Mouse (Mus musculus) heart, embryonic 12.5 days (tissue): ENCODE results near the gene Tapbpl. TPM values are rescaled to one million over a fixed set of nuclear protein-coding genes. Genes with fewer than 3 reads are reported as not detected.

Source experiments
- ATAC-seq: fragments of 200-750 bp; cut with Nextera tagmentation; 2 replicates; pipeline ENCODE4 v1.8.0; 2017; ENCODE audit warnings: moderate TSS enrichment, moderate library complexity; ENCODE audit not compliant: insufficient number of reproducible peaks, low FRiP score
- H3K27ac ChIP-seq: fragments of 300-500 bp; sonication (generic); 2 replicates; pipeline ENCODE4 v1.5.1; 2016; ENCODE audit warnings: mild to moderate bottlenecking, moderate library complexity; ENCODE audit not compliant: poor library complexity, severe bottlenecking
- H3K27me3 ChIP-seq: fragments of 300-500 bp; sonication (generic); replicated peaks from 2 replicates; pipeline ENCODE4 v1.6.1; 2016; ENCODE audit warnings: mild to moderate bottlenecking, moderate library complexity
- H3K36me3 ChIP-seq: fragments of 300-500 bp; sonication (generic); 2 replicates; pipeline ENCODE4 v1.6.1; 2016; ENCODE audit warnings: mild to moderate bottlenecking, moderate library complexity
- H3K4me1 ChIP-seq: fragments of 300-500 bp; sonication (generic); replicated peaks from 2 replicates; pipeline ENCODE4 v1.6.1; 2016; ENCODE audit warnings: mild to moderate bottlenecking
- H3K4me2 ChIP-seq: fragments of 300-500 bp; sonication (generic); 2 replicates; pipeline ENCODE4 v1.6.1; 2016; ENCODE audit warnings: mild to moderate bottlenecking, moderate library complexity
- H3K4me3 ChIP-seq: fragments of 300-500 bp; sonication (generic); 2 replicates; pipeline ENCODE4 v1.5.1; 2016; ENCODE audit warnings: mild to moderate bottlenecking
- H3K9ac ChIP-seq: fragments of 300-500 bp; sonication (generic); 2 replicates; pipeline ENCODE4 v1.6.1; 2016; ENCODE audit warnings: mild to moderate bottlenecking, moderate library complexity
- H3K9me3 ChIP-seq: fragments of 300-500 bp; sonication (generic); replicated peaks from 2 replicates; pipeline ENCODE4 v1.6.1; 2016; ENCODE audit warnings: mild to moderate bottlenecking, moderate library complexity
- WGBS: fragments of 180-500 bp; shearing (Covaris S2); methylation state at CpG from one replicate; pipeline ENCODE4 v1.1.7; 2016; 5-methylcytosine and 5-hydroxymethylcytosine counted together
- polyA plus RNA-seq: library from polyadenylated mRNA; unstranded; fragments of >200 nt; fragmentation: Nextera tagmentation; extraction: Ambion mirVana; gene quantifications from 2 replicates; pipeline ENCODE4 v1.2.1, GENCODE M21; 2016

Gene Tapbpl
- polyA plus RNA-seq, 1 experiment from 2014 or later = 3.1 TPM

DNA sequence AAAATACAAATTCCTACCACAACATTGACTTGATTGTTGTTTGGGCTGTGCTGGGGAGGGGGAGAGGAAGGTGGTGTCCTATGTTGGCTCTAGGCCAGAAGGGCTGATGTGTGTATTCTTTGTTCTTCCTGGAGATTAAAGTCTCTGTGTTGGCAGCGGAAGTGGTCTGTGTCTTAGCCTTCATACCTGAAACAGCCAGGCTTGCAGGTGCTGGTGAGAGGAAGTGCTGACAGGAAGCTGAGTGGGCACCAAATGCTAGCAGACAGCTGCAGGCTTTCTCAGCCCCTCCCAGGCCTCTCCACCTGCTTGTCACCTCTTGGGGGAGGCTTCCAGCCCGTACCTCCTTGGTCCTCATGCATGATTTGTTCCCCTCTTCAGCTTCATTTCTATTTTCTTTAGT, 9.5 kb downstream of the Tapbpl start:
- Histone ChIP-seq H3K27me3 (no peaks in the 10 kb centered on the region), H3K9ac (no peak overlapping the region), H3K4me1 (peaks cover 6% of the 10 kb centered on the region; the same call in 1 of the 2 replicates), H3K36me3 (peaks cover 8% of the 10 kb centered on the region), H3K4me2 (no peak overlapping the region), H3K27ac (no peak overlapping the region), H3K9me3 (no peaks in the 10 kb centered on the region), H3K4me3 (no peak overlapping the region)
- no peak for ATAC-seq
- 47% methylated on average over 2 of the region's 2 CpGs for WGBS

DNA sequence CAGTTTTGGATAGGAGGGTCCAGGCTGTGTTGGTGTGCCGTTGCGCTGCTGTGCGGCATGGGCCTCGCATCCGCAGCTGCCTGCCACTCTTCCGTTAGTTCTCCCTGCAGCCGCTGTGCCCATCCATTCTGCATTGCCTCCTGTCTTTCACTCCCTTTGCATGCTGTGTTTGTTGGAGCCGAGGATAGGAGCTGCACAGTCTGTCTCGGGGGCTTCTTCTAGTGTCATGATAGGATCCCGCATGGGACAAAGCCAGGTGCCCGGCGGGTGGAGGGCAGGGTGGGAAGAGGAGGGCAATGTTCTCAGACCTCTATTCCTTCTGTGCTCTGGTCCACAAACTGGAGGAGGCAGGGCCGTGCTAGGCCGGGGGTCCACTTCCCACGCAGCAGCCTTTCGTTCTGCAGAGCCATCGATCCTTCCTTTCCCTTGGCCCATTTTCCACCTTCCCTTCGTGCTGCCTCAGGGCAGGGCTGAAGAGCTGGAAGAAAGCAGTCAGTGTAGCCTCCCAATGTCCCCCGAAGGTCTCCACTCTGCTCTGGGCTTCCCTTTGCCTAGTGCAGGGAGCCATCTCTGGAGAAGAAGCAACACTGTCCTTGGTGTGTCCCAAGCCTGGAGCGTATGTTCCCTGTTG, 10.4 kb downstream of the Tapbpl start:
- WGBS = 84% methylated on average over 20 of the region's 20 CpGs
- H3K36me3 ChIP-seq = peaks cover 8% of the 10 kb centered on the region
- H3K4me1 ChIP-seq = peaks cover 10% of the 10 kb centered on the region
- H3K27me3 ChIP-seq = no peaks in the 10 kb centered on the region
- no peak overlapping the region for H3K4me3 ChIP-seq
- no peak for ATAC-seq
- H3K9ac ChIP-seq = no peak overlapping the region
- no peak overlapping the region for H3K4me2 ChIP-seq
- no peaks in the 10 kb centered on the region for H3K9me3 ChIP-seq
- H3K27ac ChIP-seq = no peak overlapping the region

DNA sequence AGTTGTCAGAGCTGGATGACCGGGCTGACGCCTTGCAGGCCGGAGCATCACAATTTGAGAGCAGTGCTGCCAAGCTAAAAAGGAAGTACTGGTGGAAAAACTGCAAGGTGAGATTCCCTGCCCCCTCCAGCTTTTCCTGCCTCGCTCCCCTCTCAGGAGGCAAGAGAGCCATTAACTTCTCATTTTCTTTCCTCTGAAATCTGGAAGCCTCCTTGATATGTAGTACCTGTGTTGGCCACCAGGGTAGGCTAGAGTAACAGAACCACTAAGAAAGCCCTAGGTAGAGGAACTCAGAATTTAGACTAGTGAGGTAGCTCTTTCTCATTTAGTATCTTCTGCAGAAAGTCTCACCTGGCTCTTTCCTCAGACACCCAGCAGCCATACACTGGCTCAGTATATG, 12.7 kb downstream of the Tapbpl start:
- H3K9me3 ChIP-seq = no peaks in the 10 kb centered on the region
- H3K4me2 ChIP-seq = no peak overlapping the region
- WGBS = 73% methylated on average over 4 of the region's 4 CpGs

DNA sequence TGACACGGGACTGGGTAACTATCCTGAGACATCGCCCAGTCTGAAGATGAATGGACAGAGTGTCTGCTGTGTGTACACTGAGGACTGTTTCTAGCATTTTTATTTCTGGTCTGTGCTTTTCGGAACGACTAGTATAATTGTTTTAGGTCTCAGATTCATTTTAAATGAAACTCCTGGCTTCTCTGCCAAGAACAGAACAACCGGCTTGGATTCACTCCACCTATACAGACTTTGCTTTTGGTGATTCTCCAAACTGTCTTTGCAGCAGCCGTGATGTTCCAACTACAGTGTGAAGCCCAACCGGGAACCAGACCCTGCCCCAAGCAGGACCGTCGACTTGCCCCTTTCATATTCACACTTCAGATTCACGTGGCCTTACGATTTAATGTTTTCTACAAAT, 13.8 kb downstream of the Tapbpl start:
- no peak overlapping the region for H3K9ac ChIP-seq
- no peak overlapping the region for H3K27ac ChIP-seq
- no peak overlapping the region for H3K4me3 ChIP-seq
- H3K4me2 ChIP-seq = no peak overlapping the region
- H3K9me3 ChIP-seq = no peaks in the 10 kb centered on the region
- H3K36me3 ChIP-seq = peaks cover 8% of the 10 kb centered on the region
- H3K4me1 ChIP-seq = peaks cover 10% of the 10 kb centered on the region
- WGBS = 84% methylated on average over 11 of the region's 11 CpGs
- ATAC-seq = no peak
- peaks cover 12% of the 10 kb centered on the region for H3K27me3 ChIP-seq

More for the DNA sequence above, 12.7 kb downstream of the Tapbpl start:
- Histone ChIP-seq H3K9ac (no peak overlapping the region), H3K4me3 (no peak overlapping the region), H3K4me1 (peaks cover 10% of the 10 kb centered on the region), H3K36me3 (peaks cover 8% of the 10 kb centered on the region), H3K27ac (no peak overlapping the region), H3K27me3 (peaks cover 2% of the 10 kb centered on the region)
- ATAC-seq = no peak

DNA sequence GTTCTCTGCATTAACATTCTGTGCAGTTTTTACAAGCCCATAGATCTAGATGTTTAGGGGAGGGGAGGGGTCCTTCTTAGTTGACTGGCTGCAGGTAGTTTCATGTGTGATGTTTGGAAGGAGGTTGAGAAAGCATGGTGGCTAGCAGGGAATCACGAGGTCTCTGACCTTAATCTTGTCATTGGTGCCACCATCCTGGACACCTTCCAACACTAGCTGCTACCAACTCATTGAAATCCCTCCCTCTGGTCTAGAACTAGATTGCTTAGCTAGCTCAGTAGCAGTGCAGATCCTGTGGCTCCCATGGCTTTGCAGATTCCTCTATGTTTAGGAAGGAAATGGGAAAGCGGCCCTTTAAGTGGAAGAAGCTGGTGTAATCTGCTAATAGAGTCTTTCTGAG, 14.8 kb downstream of the Tapbpl start:
- H3K27me3 ChIP-seq = peaks cover 15% of the 10 kb centered on the region
- peaks cover 8% of the 10 kb centered on the region for H3K36me3 ChIP-seq
- no peak overlapping the region for H3K4me3 ChIP-seq
- 61% methylated on average over 2 of the region's 2 CpGs for WGBS
- H3K9ac ChIP-seq = no peak overlapping the region
- peaks cover 3% of the 10 kb centered on the region; the same call in 1 of the 2 replicates for H3K4me1 ChIP-seq
- H3K9me3 ChIP-seq = no peaks in the 10 kb centered on the region
- no peak overlapping the region for H3K4me2 ChIP-seq
- H3K27ac ChIP-seq = no peak overlapping the region
- ATAC-seq = no peak

DNA sequence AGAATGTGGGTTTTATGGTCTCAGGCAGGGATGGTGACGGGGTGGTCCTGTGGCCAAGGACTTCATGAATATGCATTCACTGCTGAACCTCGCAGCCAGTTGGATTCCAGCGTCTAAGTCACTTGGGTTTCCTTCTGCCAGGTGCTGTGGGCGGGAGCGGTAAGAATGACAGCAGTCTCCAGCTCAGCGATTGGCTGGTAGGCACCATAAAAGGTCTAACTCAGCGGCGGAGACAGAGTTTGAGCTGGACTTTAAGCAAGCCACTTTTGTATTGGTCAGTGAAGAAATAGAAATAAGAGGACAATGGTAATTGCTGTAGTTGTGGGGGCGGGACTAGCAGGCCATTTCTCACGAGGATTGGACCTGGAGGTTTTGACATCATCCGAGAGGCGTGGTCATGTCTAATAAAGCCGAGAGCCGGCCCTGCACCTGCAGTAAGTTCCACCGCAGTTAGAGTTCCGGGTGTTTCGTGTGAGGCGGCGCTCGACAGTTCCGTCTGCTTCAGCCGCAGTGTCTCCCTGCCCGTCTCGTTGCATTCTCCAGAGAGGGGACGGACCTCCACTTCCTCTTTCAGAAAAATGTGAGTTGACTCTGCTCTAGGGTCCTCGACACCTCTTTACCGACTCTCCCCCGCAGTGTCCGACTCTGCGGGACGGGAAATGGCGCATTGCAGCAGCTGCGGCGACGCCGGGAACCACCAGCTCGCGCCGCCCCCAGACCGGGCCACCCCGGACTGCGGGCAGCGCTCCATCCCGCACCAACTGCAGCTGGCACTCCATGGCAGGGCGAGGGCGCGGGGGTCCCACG, 16.3 kb downstream of the Tapbpl start, which contains the start of gene Vamp1:
TSS of gene Vamp1 (plus strand) at position 404 of the 807 bp plus-strand sequence.
- H3K9me3 ChIP-seq = no peaks in the 10 kb centered on the region
- H3K4me3 ChIP-seq = peak within 1 kb of the TSS; percentile 73
- peak within 1 kb of the TSS; percentile 63 for H3K27ac ChIP-seq
- under 1% methylated on average over 48 of the region's 48 CpGs for WGBS
- peaks cover 18% of the 10 kb centered on the region for H3K27me3 ChIP-seq
- peaks cover 3% of the 10 kb centered on the region; the same call in 1 of the 2 replicates for H3K4me1 ChIP-seq
- ATAC-seq = peak; percentile 96
- H3K36me3 ChIP-seq = peaks cover 8% of the 10 kb centered on the region
- peak within 1 kb of the TSS; percentile 90 for H3K4me2 ChIP-seq
- peak within 1 kb of the TSS; percentile 84 for H3K9ac ChIP-seq

DNA sequence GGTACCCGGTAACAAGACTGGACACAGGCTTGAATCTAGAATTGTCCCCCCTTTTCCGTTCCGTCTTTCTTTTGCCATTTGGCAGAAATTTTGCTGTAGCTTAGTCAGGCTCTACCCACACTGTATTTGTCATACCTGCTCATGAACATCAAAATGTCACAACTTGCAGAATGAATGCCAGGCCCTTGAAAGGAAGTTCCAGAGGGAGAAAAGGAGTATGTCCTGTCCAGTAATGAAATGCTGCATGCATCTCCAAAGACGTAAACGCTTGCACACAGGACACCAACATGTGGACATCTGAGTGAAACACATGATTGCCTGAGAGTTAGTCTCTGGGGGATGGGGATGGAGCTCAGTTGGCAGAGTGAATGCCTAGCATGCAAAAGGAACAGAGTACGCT, 17.9 kb downstream of the Tapbpl start:
- Histone ChIP-seq H3K9ac (no peak overlapping the region), H3K27me3 (peaks cover 18% of the 10 kb centered on the region), H3K4me1 (peaks cover 3% of the 10 kb centered on the region; the same call in 1 of the 2 replicates), H3K4me2 (no peak overlapping the region), H3K27ac (no peak overlapping the region), H3K4me3 (no peak overlapping the region), H3K36me3 (no peaks in the 10 kb centered on the region), H3K9me3 (no peaks in the 10 kb centered on the region)
- ATAC-seq = no peak
- 78% methylated on average over 6 of the region's 6 CpGs for WGBS

DNA sequence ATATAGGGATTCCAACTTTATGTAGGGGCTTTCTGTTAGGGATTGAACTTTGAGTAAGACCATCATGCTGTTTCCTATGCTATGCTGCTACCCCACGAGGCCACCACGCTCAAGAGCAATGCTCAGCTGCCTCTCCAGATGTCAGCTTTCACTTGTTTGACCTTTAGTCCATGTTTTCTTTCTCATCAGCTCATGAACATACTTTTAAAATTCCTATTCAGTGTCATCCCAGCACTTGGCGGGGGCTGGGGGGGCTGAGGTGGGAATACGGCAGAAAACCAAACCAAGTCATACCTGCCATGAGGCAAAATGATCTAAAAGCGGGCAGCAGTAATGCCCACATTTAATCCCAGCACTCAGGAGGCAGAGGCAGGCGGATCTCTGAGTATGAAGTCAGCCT, 18.5 kb downstream of the Tapbpl start:
- no peak overlapping the region for H3K4me3 ChIP-seq
- H3K9ac ChIP-seq = no peak overlapping the region
- no peak for ATAC-seq
- H3K4me1 ChIP-seq = peaks cover 3% of the 10 kb centered on the region; the same call in 1 of the 2 replicates
- peaks cover 18% of the 10 kb centered on the region for H3K27me3 ChIP-seq
- H3K9me3 ChIP-seq = no peaks in the 10 kb centered on the region
- no peak overlapping the region for H3K4me2 ChIP-seq
- 66% methylated on average over 6 of the region's 6 CpGs for WGBS
- H3K27ac ChIP-seq = no peak overlapping the region
- H3K36me3 ChIP-seq = no peaks in the 10 kb centered on the region

DNA sequence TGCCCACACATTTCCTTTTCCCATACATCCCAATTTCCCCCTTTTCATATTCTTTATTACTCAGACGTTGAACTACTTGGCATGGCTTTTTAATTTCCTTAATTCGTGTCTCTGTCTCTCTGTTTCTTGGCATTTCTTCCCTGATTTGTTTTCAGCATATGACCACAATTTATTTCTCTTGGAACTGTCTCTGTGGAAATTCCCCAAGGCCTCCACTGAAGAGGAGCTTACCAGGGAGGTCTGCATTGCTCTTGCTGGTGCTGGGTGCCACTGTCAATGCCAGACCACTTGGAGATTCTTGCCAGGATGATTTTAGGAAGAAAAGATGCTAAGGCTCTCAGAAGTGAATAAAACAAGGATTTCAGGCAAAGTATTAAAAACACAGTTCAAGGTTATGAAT, 19.0 kb downstream of the Tapbpl start:
- H3K4me2 ChIP-seq = no peak overlapping the region
- H3K27ac ChIP-seq = no peak overlapping the region
- WGBS = 48% methylated on average over 2 of the region's 2 CpGs
- H3K36me3 ChIP-seq = no peaks in the 10 kb centered on the region
- H3K4me1 ChIP-seq = peaks cover 3% of the 10 kb centered on the region; the same call in 1 of the 2 replicates
- no peak overlapping the region for H3K9ac ChIP-seq
- no peaks in the 10 kb centered on the region for H3K9me3 ChIP-seq
- H3K27me3 ChIP-seq = peaks cover 18% of the 10 kb centered on the region
- H3K4me3 ChIP-seq = no peak overlapping the region
- no peak for ATAC-seq

DNA sequence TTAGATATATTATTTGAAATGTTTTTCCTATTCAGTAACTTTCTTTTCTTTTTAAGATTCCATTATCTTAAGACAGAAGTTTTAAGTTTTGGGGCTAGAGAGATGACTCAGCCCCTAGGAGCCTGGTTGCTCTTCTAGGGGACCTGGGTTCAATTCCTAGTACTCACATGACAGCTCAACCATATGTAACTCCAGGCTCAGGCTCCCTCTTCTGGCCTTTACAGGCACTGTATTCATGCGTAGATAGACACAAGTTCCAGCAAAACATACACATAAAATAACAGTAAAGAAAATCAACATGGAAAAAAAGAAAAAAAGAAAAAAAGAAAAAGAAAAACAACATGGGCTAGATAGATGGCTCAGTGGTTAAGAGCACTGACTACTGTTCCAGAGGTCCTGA, 21.2 kb downstream of the Tapbpl start:
- WGBS = 79% methylated on average over 1 of the region's 1 CpGs
- no peak for ATAC-seq
- H3K4me2 ChIP-seq = no peak overlapping the region

DNA sequence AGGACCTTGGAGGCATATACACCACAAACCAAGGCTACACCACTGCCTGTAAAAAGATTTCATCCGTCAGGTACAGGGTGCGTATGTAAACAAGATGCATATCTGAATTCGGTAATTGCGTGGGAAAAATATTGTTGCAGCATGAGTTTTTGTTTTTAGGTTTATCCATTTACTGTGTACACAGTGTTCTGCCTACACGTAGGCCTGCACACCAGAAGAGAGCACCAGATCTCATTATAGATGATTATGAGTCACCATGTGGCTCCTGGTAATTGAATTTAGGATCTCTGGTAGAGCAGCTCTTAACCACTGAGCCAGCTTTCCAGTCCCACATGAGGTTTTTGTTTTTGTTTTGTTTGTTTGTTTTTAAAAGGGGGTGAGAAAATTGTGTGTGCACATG, 34.5 kb downstream of the Tapbpl start:
- Histone ChIP-seq H3K4me2 (no peak overlapping the region), H3K9me3 (no peaks in the 10 kb centered on the region), H3K9ac (no peak overlapping the region), H3K36me3 (peaks cover 26% of the 10 kb centered on the region), H3K4me1 (peaks cover 11% of the 10 kb centered on the region), H3K4me3 (no peak overlapping the region), H3K27me3 (no peaks in the 10 kb centered on the region), H3K27ac (no peak overlapping the region)
- no peak for ATAC-seq
- 90% methylated on average over 5 of the region's 5 CpGs for WGBS

More for the DNA sequence above, 21.2 kb downstream of the Tapbpl start:
- Histone ChIP-seq H3K27ac (no peak overlapping the region), H3K9ac (no peak overlapping the region), H3K4me1 (no peaks in the 10 kb centered on the region), H3K36me3 (no peaks in the 10 kb centered on the region), H3K4me3 (no peak overlapping the region), H3K27me3 (peaks cover 18% of the 10 kb centered on the region), H3K9me3 (no peaks in the 10 kb centered on the region)
